Mouse (Mus musculus) embryonic fibroblast, embryonic 13.5 days (primary cell): ENCODE measurements around the gene Ccnd2.

ENCODE experiments used
- CTCF ChIP-seq: IDR thresholded peaks from 2 replicates; pipeline ENCODE4 v1.5.1; 2011; ENCODE audit warnings: mild to moderate bottlenecking, control low read depth, low read length, moderate library complexity, borderline replicate concordance; ENCODE audit not compliant: insufficient read depth
- POLR2A ChIP-seq: IDR thresholded peaks from 2 replicates; pipeline ENCODE4 v1.6.1; 2011; ENCODE audit warnings: low read depth, mild to moderate bottlenecking, control low read depth, low read length, moderate library complexity

DNA sequence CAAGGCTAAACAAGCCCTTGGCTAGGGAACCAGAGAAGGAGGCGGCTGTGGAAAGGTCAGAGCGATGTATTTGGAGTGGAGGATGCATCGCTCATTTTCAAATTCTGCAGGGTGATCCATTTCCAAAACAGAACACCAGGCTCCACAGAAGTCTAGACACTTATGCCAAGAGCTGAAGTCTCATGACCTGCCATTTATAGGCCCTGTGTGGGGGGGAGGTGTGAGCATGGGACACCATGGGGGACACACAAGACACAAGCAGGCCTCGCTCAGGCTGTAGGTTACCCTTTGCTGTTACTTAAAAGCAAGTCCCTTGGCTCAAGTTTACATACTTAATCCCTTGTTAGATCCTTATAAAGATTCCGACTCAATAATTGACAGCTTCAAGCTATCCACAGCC, 45.8 kb downstream of the Ccnd2 start:
- TF ChIP-seq CTCF (no peak), POLR2A (no peak)
